Mouse (Mus musculus) neural tube, embryonic 13.5 days (tissue): Measurements from ENCODE around the gene Grik3. TPM values are rescaled to one million over a fixed set of nuclear protein-coding genes. Genes with fewer than 3 reads are reported as not detected.

Experiments
- ATAC-seq: fragments of 200-750 bp; cut with Nextera tagmentation; 2 replicates; pipeline ENCODE4 v1.8.0; 2017; ENCODE audit warnings: low read depth, mild to moderate bottlenecking, moderate TSS enrichment, moderate library complexity
- H3K27ac ChIP-seq: fragments of 300-500 bp; sonication (generic); replicated peaks from 2 replicates; pipeline ENCODE4 v1.5.1; 2015; ENCODE audit warnings: moderate library complexity, mild to moderate bottlenecking, inconsistent platforms
- H3K27me3 ChIP-seq: fragments of 300-500 bp; sonication (generic); 2 replicates; pipeline ENCODE4 v1.6.1; 2015; ENCODE audit warnings: mild to moderate bottlenecking, inconsistent platforms
- H3K36me3 ChIP-seq: fragments of 300-500 bp; sonication (generic); 2 replicates; pipeline ENCODE4 v1.6.1; 2015; ENCODE audit warnings: mild to moderate bottlenecking, inconsistent platforms
- H3K4me1 ChIP-seq: fragments of 300-500 bp; sonication (generic); replicated peaks from 2 replicates; pipeline ENCODE4 v1.6.1; 2015; ENCODE audit warnings: inconsistent platforms
- H3K4me2 ChIP-seq: fragments of 300-500 bp; sonication (generic); 2 replicates; pipeline ENCODE4 v1.6.1; 2015; ENCODE audit warnings: inconsistent platforms, mild to moderate bottlenecking, moderate library complexity
- H3K4me3 ChIP-seq: fragments of 300-500 bp; sonication (generic); 2 replicates; pipeline ENCODE4 v1.5.1; 2015; ENCODE audit warnings: mild to moderate bottlenecking, inconsistent platforms
- H3K9ac ChIP-seq: fragments of 300-500 bp; sonication (generic); 2 replicates; pipeline ENCODE4 v1.6.1; 2015; ENCODE audit warnings: moderate library complexity, mild to moderate bottlenecking, inconsistent platforms
- H3K9me3 ChIP-seq: fragments of 300-500 bp; sonication (generic); 2 replicates; pipeline ENCODE4 v1.6.1; 2016; ENCODE audit warnings: inconsistent platforms
- WGBS: fragments of 180-500 bp; shearing (Covaris S2); methylation state at CpG from one replicate; pipeline ENCODE4 v1.1.7; 2015; 5-methylcytosine and 5-hydroxymethylcytosine counted together
- polyA plus RNA-seq: library from polyadenylated mRNA; unstranded; fragments of >200 nt; fragmentation: Nextera tagmentation; extraction: Ambion mirVana; gene quantifications from 2 replicates; pipeline ENCODE4 v1.2.1, GENCODE M21; 2015

Grik3 gene
- 3.5 and 4.1 TPM in 2 replicates for polyA plus RNA-seq

DNA sequence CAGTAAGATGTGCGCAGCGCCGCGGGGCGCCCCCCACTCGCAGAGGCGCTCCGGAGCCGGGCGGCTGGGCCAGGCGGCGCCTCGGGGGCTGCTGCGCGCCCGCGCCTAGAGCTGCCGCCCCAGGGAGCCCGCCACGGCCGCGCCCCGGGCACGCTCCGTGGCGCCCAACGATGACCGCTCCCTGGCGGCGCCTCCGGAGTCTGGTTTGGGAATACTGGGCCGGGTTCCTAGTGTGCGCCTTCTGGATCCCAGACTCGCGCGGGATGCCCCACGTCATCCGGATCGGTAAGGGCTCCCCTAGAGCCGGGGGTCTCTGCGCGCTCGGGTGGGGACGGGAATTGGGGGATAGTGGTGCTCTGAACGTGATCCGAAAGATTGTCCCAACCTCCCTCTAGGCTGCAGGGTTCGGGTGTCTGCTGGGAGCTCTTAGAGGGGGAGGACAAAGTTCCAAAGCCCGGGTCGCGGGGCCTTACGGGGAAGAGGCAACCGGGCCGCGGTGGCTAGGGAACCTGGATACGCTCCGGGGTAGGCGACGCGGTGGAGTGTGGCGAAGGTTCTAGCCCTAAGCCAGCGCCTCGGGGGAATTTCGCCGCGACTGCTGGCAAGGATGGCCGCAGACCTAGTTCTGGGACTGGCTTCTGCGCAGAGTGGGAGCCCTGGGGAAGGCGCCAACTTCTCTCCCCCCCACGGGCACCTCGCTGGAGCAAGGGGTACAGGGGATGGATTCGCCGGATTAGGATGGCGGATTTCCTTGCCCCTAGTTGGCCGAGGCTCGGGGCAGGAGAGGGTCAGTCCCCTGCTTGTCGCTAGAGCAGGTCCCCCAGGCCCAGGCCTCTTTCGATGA is at the start of gene Grik3:
Gene Grik3, plus strand, starts transcription at position 40 of the 844 bp plus-strand sequence.
- peaks cover 100% of the 10 kb centered on the region for H3K4me1 ChIP-seq
- no peaks in the 10 kb centered on the region for H3K36me3 ChIP-seq
- peak within 1 kb of the TSS; percentile 69 for H3K4me2 ChIP-seq
- WGBS: under 1% methylated on average over 73 of the region's 77 CpGs
- peaks cover 98% of the 10 kb centered on the region for H3K27me3 ChIP-seq
- peak within 1 kb of the TSS; percentile 56 for H3K4me3 ChIP-seq
- H3K9ac ChIP-seq: peak within 1 kb of the TSS; percentile 81
- H3K27ac ChIP-seq: peak within 1 kb of the TSS; percentile 93
- ATAC-seq: peak; percentile 4; the same call in 1 of the 2 replicates
- no peaks in the 10 kb centered on the region for H3K9me3 ChIP-seq

DNA sequence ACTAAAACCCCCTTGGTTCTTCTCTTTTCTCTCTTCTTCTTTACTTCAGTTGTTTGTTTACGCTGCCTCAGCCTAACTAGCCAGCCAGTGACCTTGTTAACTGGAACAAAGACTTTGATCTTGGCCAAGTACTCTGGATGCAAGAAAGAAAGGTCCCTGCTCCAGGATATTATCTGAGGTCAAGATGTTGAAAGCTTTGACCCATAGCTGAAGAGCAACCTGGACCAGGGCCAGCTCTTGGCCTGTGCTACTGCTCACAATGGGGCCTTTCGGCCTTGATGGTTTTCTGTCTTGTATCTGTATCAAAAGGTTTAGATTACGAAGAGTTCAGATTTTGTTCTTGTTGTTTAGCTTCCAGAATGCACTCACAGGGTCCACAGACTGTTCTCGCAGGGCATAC is 48.7 kb upstream of the Grik3 start:
- Histone ChIP-seq H3K27ac (no peak overlapping the region), H3K4me3 (no peak overlapping the region), H3K4me2 (no peak overlapping the region), H3K9ac (no peak overlapping the region), H3K27me3 (no peaks in the 10 kb centered on the region), H3K4me1 (peaks cover 22% of the 10 kb centered on the region), H3K9me3 (no peaks in the 10 kb centered on the region), H3K36me3 (no peaks in the 10 kb centered on the region)
- no peak for ATAC-seq
- WGBS: 76% methylated on average over 4 of the region's 4 CpGs

DNA sequence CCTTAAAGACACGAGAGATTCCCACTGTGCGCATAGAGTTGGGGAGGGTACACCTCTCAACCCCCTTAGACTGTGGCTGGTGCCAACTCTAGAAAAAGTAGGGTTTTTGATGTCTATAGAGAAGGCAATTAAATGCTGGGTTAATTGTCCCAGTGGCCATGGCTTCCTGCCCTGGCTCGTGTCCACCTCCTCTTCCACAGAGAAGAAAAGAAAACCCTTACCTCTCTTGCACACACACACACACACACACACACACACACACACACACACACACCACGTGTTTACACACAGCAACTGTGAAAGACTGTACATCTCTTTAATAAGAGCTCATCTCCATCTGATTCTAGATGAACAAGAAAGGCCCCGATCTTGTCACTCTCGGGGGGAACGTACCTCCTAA is 46.1 kb upstream of the Grik3 start:
- ATAC-seq: no peak
- Histone ChIP-seq H3K4me1 (peaks cover 21% of the 10 kb centered on the region), H3K4me3 (no peak overlapping the region), H3K4me2 (no peak overlapping the region), H3K9me3 (no peaks in the 10 kb centered on the region), H3K36me3 (no peaks in the 10 kb centered on the region), H3K27ac (no peak overlapping the region), H3K27me3 (no peaks in the 10 kb centered on the region), H3K9ac (no peak overlapping the region)
- 78% methylated on average over 7 of the region's 7 CpGs for WGBS

DNA sequence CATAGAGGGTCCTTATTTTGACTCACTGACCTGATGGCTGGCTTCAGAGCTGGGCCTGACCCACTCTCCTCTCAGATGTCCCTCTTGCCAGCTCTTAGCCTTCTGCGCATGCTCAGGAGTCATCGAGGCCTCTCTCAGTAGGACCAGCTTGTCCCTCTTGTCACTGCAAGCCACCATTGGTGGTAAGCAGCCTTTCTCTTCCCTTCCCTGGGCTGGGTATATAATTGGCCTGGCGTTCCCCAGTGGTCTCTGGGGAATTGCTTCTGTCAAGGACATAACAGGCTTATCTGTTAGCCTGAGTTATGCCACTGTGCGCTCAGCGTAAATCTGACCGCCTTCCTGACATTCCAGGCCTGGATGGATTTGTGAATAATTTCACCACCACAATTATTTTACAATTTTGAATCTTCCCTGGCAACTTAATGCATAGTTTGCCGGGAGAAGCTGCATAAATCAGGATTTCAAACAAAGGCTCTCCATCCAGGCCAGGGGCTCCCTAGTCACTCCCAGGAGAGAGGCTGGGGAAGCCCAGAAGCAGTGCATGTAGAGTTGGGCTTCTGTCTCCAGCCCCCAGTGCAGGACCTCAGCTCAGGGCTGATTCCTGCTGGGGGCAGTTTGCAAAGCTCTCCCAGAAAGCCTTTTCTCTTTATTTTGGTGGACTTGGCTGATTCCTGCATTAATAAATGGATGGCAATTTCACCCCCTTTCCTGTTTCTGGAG is 39.7 kb upstream of the Grik3 start:
- peak; percentile 74; the same call in 1 of the 2 replicates for ATAC-seq
- WGBS: 43% methylated on average over 7 of the region's 7 CpGs
- no peak overlapping the region for H3K4me2 ChIP-seq
- H3K36me3 ChIP-seq: no peaks in the 10 kb centered on the region
- H3K9me3 ChIP-seq: no peaks in the 10 kb centered on the region
- no peaks in the 10 kb centered on the region; the same call in 1 of the 2 replicates for H3K27me3 ChIP-seq
- no peak overlapping the region for H3K4me3 ChIP-seq
- 0 out of 2 replicates have a peak overlapping the region, but pooled peaks have one; percentile 25 for H3K27ac ChIP-seq
- H3K4me1 ChIP-seq: peaks cover 9% of the 10 kb centered on the region
- H3K9ac ChIP-seq: no peak overlapping the region

DNA sequence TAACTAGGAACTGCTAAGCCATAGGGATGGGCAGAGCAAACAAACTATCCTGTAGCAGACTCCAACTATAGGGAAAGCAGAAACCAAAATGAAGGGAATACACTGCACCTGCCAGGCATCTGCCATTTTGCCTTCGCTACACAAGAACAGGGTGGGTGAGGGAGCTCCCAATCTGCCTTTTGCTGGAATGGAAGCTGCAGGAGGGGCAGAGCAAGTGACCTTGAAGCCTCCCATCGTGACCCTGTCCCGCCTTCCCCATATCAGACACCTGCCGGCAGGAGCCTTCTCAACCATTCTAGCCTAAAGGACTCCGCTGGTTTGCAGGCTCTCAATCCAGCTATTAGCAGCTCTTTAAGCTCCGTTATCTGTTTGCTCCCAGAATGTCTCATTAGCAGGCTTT is 38.7 kb upstream of the Grik3 start:
- ATAC-seq: no peak
- H3K4me2 ChIP-seq: no peak overlapping the region

DNA sequence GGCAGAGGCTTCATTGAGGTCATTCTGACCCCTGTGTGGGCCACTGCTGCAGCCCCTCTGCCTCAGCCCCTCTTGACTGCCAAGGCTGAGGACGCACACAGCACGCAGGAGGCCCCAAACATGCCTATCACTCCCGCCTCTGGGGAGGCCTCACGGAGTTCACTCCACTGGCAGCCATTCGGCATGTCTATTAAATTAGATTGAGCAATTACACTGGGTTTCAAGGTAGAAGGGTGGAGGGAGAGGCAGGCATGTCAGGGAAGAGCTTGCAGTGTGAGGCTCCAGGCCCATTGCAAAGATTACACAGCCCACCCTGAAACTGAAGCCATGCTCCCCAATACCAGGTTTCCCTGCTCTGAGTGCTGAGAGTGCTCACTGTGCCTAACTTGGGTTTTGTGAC is 34.0 kb upstream of the Grik3 start:
- H3K36me3 ChIP-seq: no peaks in the 10 kb centered on the region
- H3K27me3 ChIP-seq: peaks cover 21% of the 10 kb centered on the region; the same call in 1 of the 2 replicates
- H3K4me3 ChIP-seq: no peak overlapping the region
- H3K9ac ChIP-seq: no peak overlapping the region
- H3K9me3 ChIP-seq: no peaks in the 10 kb centered on the region
- no peak overlapping the region for H3K4me2 ChIP-seq
- peaks cover 25% of the 10 kb centered on the region for H3K4me1 ChIP-seq
- H3K27ac ChIP-seq: no peak overlapping the region
- 29% methylated on average over 5 of the region's 5 CpGs for WGBS
- 0 out of 2 replicates have a peak, but pooled peaks have one; percentile 19 for ATAC-seq

More for the DNA sequence above, 38.7 kb upstream of the Grik3 start:
- H3K4me3 ChIP-seq: no peak overlapping the region
- peaks cover 11% of the 10 kb centered on the region; the same call in 1 of the 2 replicates for H3K27me3 ChIP-seq
- no peaks in the 10 kb centered on the region for H3K36me3 ChIP-seq
- H3K9ac ChIP-seq: no peak overlapping the region
- peaks cover 18% of the 10 kb centered on the region for H3K4me1 ChIP-seq
- 53% methylated on average over 6 of the region's 6 CpGs for WGBS
- no peaks in the 10 kb centered on the region for H3K9me3 ChIP-seq
- H3K27ac ChIP-seq: no peak overlapping the region

DNA sequence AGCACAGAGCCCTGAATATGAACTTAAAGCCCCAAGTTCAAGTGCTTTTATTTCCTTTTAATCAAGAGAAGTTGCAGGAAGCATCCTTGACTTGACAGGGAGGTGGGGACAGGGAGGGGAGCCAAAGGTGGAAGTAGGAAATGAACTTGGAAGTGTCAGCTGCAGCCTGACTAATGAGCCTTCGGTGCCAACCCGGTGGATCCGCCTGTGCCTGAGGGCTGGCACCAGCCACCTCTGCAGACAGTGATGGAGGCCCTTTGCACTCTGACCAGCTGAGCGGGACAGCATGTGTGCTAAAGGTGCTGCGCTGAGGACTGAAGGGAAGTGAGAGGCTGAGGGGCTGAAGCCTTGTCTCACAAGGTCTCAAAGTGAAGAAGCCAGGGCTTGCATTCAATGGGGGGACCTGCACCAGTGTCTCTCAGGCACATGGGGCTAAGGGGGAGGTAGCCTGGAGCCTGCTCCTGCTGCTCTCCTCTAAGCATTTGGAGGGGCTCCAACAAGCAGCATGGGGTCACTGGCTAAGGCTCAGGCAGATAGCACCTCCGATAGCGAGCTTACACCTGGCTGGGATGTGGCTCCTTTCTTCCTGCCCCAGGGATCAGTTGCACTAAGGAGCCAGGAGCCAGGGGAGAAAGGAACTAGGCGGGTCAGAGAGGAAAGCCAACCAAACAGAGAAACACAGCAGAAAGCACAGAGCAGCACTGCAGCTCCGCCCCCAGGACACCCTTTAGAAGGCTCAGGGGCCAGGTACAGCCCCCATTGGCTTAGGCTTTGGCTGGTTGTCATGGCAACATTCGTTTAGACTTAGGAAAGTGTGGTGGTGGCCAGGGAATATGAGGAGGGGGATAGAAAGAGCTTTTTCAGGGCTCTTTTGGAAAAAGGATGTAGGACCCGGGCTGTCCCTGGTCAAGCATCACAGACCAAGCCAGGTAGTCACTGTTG is 33.1 kb upstream of the Grik3 start:
- ATAC-seq: no peak
- H3K4me1 ChIP-seq: peaks cover 25% of the 10 kb centered on the region
- no peaks in the 10 kb centered on the region for H3K36me3 ChIP-seq
- no peak overlapping the region for H3K9ac ChIP-seq
- H3K27me3 ChIP-seq: peaks cover 22% of the 10 kb centered on the region; the same call in 1 of the 2 replicates
- no peak overlapping the region for H3K4me3 ChIP-seq
- WGBS: 30% methylated on average over 11 of the region's 11 CpGs
- H3K9me3 ChIP-seq: no peaks in the 10 kb centered on the region
- no peak overlapping the region for H3K4me2 ChIP-seq
- H3K27ac ChIP-seq: no peak overlapping the region

DNA sequence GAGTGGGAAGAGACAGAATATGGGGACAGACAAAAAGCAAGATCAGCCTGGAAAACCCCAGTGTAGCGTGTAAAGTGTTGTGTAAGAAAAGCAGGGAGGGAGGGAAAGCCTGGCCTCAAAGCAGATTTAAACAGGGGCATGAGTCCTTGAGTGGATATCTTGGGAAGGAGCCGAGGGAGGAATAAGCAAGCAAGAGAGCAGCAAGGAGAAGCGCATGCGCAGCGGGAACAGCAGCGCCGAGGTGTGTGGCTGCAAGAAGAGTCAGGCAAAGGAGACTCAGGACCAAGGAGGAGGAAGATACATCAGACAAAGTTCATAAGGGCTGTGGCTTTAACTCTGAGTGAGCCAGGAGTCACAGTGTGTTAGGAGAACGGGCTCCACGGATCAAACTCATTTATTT is 30.7 kb upstream of the Grik3 start:
- H3K9me3 ChIP-seq: no peaks in the 10 kb centered on the region
- no peaks in the 10 kb centered on the region for H3K36me3 ChIP-seq
- no peak overlapping the region for H3K27ac ChIP-seq
- no peak overlapping the region for H3K4me2 ChIP-seq
- H3K27me3 ChIP-seq: peaks cover 26% of the 10 kb centered on the region; the same call in 1 of the 2 replicates
- no peak overlapping the region for H3K9ac ChIP-seq
- 79% methylated on average over 9 of the region's 9 CpGs for WGBS
- H3K4me3 ChIP-seq: no peak overlapping the region
- H3K4me1 ChIP-seq: peaks cover 25% of the 10 kb centered on the region
- ATAC-seq: no peak

DNA sequence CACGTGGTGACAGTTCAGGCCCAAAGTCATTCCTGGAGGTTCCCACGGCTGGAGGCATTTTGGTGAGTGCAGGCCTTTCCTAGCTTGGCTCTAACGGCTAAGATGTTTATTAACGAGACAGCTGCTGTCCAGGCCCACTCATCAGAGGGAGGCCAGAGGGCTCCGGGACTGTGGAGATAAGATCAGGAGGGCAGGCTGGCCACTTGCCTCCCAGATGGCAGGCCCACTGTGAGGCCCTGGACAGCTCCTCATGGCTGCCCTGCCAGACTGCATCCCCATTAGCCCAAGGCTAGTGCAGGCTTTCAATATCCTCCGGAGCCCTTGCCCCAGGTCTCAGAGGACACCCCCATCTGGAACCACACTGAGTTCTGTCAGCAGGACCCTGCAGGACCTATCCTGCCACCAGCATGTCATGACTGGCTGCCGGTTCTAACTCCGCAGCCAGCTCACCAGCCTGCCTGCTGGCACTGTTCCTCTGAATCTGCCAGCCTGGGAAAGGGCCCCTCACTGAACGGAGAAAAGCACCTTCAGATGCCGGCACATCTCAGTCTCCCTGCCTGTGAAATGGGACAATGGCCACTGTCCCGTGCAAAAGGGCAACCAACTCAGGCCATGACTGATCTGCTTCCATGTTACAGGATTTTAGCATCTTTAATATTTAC is 20.7 kb upstream of the Grik3 start:
- 50% methylated on average over 11 of the region's 11 CpGs for WGBS
- Histone ChIP-seq H3K27ac (no peak overlapping the region), H3K9ac (no peak overlapping the region), H3K4me2 (no peak overlapping the region), H3K27me3 (no peaks in the 10 kb centered on the region), H3K36me3 (no peaks in the 10 kb centered on the region), H3K9me3 (no peaks in the 10 kb centered on the region), H3K4me1 (0 out of 2 replicates have a peak, but pooled peaks cover 4% of the 10 kb centered on the region), H3K4me3 (no peak overlapping the region)
- ATAC-seq: no peak

DNA sequence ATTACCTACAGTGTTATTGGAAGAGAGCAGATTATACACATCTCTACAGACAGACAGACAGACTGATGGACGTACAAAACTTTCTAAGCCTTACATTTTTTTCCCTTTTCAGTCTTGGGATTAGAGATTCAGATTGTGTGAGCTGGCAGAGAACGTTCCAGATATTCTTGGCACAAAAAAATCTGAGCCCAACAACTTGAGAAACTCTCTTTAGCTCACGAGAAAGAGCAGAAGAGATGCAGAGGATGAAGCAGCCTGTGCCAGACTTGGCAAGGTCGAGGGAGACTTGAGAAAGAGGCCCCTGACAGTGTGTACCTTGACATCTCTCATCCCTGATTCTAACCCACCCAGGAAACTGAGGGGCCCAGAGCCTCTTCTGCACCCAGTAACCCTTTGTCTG is 15.6 kb upstream of the Grik3 start:
- ATAC-seq: no peak
- Histone ChIP-seq H3K4me2 (no peak overlapping the region), H3K4me1 (peaks cover 29% of the 10 kb centered on the region), H3K27me3 (peaks cover 13% of the 10 kb centered on the region; the same call in 1 of the 2 replicates), H3K9me3 (no peaks in the 10 kb centered on the region), H3K36me3 (no peaks in the 10 kb centered on the region), H3K4me3 (no peak overlapping the region), H3K9ac (no peak overlapping the region), H3K27ac (no peak overlapping the region)
- WGBS: 79% methylated on average over 4 of the region's 4 CpGs

DNA sequence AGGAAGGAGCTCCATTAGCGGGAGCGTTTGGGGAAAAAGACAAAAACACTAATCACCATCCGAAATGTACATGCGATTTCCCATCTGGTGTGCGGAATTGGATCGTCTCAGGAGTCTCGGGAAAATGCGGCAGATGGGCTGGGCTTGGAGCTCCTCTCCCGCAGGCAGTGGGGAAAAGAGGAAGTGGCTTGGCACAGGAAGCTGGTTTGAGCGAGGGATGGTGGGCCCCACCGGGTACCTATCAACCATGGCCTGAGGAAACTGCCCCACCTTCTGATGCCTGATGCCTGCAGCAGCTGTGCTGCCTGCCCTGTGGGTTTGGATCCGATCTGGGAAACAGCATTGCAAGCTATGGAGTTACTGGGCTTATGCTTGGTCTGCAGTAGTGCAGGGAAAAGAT is 12.4 kb upstream of the Grik3 start:
- Histone ChIP-seq H3K9ac (no peak overlapping the region), H3K36me3 (no peaks in the 10 kb centered on the region), H3K4me1 (peaks cover 38% of the 10 kb centered on the region), H3K4me2 (no peak overlapping the region), H3K9me3 (no peaks in the 10 kb centered on the region), H3K4me3 (no peak overlapping the region), H3K27me3 (peaks cover 42% of the 10 kb centered on the region), H3K27ac (peak overlapping the region; percentile 54; the same call in 1 of the 2 replicates)
- ATAC-seq: peak; percentile 61; the same call in 1 of the 2 replicates
- 16% methylated on average over 12 of the region's 12 CpGs for WGBS
